Mouse (Mus musculus) cerebellum, adult 2 months (tissue): ENCODE measurements around the gene Tgm2.

Source experiments
- CTCF ChIP-seq: fragments of 200-500 bp; IDR thresholded peaks from 2 replicates; pipeline ENCODE4 v1.5.1; 2011; ENCODE audit warnings: low read depth, mild to moderate bottlenecking, control low read depth, low read length, moderate library complexity, borderline replicate concordance; ENCODE audit not compliant: insufficient read depth
- POLR2A ChIP-seq: fragments of 200-500 bp; IDR thresholded peaks from 2 replicates; pipeline ENCODE4 v1.6.1; 2011; ENCODE audit warnings: low read length, control low read depth, borderline replicate concordance; ENCODE audit not compliant: insufficient read depth

GRCm38 (mm10) chr2:158181932-158182331 is 35.7 kb upstream of the Tgm2 start:
- TF ChIP-seq POLR2A: no peak
- no peak for TF ChIP-seq CTCF
